Mouse (Mus musculus) liver, embryonic 14.5 days (tissue): ENCODE measurements around the gene Bcl2l11.

Experiments used
- CTCF ChIP-seq: IDR thresholded peaks from 2 replicates; pipeline ENCODE4 v1.5.1; 2016; ENCODE audit warnings: antibody characterized with exemption, low read depth, control low read depth
- EP300 ChIP-seq: IDR thresholded peaks from 2 replicates; pipeline ENCODE4 v1.6.1; 2016; ENCODE audit warnings: antibody characterized with exemption, low read depth

DNA sequence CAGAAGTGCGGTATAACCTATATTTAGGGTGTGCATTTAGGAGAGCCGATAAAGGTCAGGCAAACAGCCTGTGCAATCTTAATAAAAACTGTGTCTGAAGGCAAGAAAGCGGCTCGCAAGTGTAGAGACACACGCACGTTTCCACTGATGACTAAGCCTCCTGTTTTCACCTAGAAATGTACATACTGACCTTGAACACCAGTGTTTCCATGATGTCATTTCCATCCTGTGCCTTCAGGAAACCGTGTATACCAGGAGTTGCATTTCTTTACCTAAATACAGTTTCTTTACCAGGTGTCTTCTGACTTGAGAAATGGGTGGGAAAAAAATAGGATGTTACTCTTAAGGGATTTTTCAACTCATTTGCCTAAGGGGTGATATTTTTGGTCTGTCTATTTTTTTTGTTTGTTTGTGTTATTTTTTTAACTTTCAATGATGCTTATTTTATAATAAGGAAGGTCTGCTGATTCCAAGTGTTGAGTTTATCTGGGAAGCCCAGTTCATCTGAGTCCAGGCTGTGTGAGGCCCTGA, 38.8 kb upstream of the Bcl2l11 start:
- TF ChIP-seq CTCF: no peak
- TF ChIP-seq EP300: no peak
